In the genomic region with DNA sequence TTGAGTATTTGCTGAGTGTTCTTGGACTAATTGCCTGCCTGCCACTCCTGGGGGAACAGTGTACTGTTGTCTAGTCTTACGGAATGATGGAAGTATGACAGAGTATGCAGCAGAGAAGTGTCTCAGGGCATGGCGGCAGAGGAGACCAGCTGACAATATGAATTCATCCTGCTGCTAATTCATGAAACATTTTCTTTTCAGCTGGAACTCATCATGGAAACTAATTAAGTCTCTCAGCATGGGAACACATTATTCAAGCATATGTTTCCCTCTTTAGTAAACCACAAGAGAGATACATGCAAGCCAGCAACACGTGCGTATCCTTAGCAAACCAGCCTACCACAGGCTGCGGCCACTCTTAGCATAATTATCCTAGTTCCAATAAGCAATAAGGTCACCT, we compare ENCODE assay signal across 16 mouse cellular contexts.
DNase-seq lines count a peak whose midpoint lies in the region; ATAC-seq and TF ChIP-seq lines count a peak whose summit lies in the region.
"Had no signal": no experiment of that assay in that cellular context is flagged by ENCODE, and none has a peak within 500 bp of the region (broad histone marks: within the 10 kb centered on the region; RNA-seq: fewer than 3 reads in every experiment).

No protein-coding gene starts in this region.

- TF ChIP-seq CTCF in midbrain, postnatal 0 days (IDR thresholded peaks at IDR 0.05): no peak

- H3K27me3 ChIP-seq in hindbrain, embryonic 11.5 days (ENCODE audit: control insufficient read depth, insufficient read depth, low read length): no peaks in the 10 kb centered on the region
- no peaks in the 10 kb centered on the region for H3K27me3 ChIP-seq in hindbrain, embryonic 10.5 days (ENCODE audit: insufficient read depth, poor library complexity, severe bottlenecking)
- H3K27me3 ChIP-seq in embryonic facial prominence, embryonic 14.5 days (replicated peaks; ENCODE audit: control insufficient read depth, insufficient read depth, low read length): no peaks in the 10 kb centered on the region
- no peaks in the 10 kb centered on the region for H3K27me3 ChIP-seq in hindbrain, embryonic 13.5 days
- H3K27me3 ChIP-seq in midbrain, postnatal 0 days (ENCODE audit: insufficient read depth, low read length): no peaks in the 10 kb centered on the region
- H3K27me3 ChIP-seq: limb, embryonic 12.5 days; liver, embryonic 15.5 days had no signal

- H3K36me3 ChIP-seq in hindbrain, embryonic 11.5 days (ENCODE audit: control insufficient read depth, insufficient read depth, low read length): no peaks in the 10 kb centered on the region
- H3K36me3 ChIP-seq in hindbrain, embryonic 10.5 days: no peaks in the 10 kb centered on the region
- peaks cover 12% of the 10 kb centered on the region; the same call in 1 of the 2 replicates for H3K36me3 ChIP-seq in embryonic facial prominence, embryonic 14.5 days (ENCODE audit: control insufficient read depth, insufficient read depth, low read length)
- peaks cover 8% of the 10 kb centered on the region; the same call in 1 of the 2 replicates for H3K36me3 ChIP-seq in hindbrain, embryonic 13.5 days
- H3K36me3 ChIP-seq in midbrain, postnatal 0 days (ENCODE audit: insufficient read depth, low read length): no peaks in the 10 kb centered on the region
- H3K36me3 ChIP-seq: limb, embryonic 12.5 days; liver, embryonic 15.5 days had no signal

- no peak overlapping the region for H3K27ac ChIP-seq in hindbrain, embryonic 11.5 days (ENCODE audit: low read depth, low read length)
- no peak overlapping the region for H3K27ac ChIP-seq in hindbrain, embryonic 10.5 days
- no peak overlapping the region for H3K27ac ChIP-seq in embryonic facial prominence, embryonic 14.5 days (replicated peaks; ENCODE audit: low read depth, low read length)
- no peak overlapping the region for H3K27ac ChIP-seq in hindbrain, embryonic 13.5 days
- H3K27ac ChIP-seq in midbrain, postnatal 0 days (ENCODE audit: low read depth, low read length): no peak overlapping the region
- H3K27ac ChIP-seq: limb, embryonic 12.5 days; liver, embryonic 15.5 days had no signal

- H3K9me3 ChIP-seq in hindbrain, embryonic 11.5 days (ENCODE audit: control insufficient read depth, low read length): no peaks in the 10 kb centered on the region
- H3K9me3 ChIP-seq in hindbrain, embryonic 10.5 days: no peaks in the 10 kb centered on the region
- no peaks in the 10 kb centered on the region for H3K9me3 ChIP-seq in embryonic facial prominence, embryonic 14.5 days (ENCODE audit: control insufficient read depth, low read length)
- no peaks in the 10 kb centered on the region for H3K9me3 ChIP-seq in hindbrain, embryonic 13.5 days
- H3K9me3 ChIP-seq in midbrain, postnatal 0 days (ENCODE audit: low read length): no peaks in the 10 kb centered on the region
- H3K9me3 ChIP-seq: limb, embryonic 12.5 days; liver, embryonic 15.5 days had no signal

- intact Hi-C loops in heart, postnatal 36 days (cut with DNase I): no loop called here

- DNase-seq in hindbrain, embryonic 11.5 days (ENCODE audit: low spot score): no peak
- no peak for DNase-seq in hindbrain, embryonic 10.5 days (ENCODE audit: low spot score)
- peak; percentile 69 for DNase-seq in embryonic facial prominence, embryonic 14.5 days (ENCODE audit: low spot score)
- peak; percentile 70 for DNase-seq in midbrain, postnatal 0 days (ENCODE audit: low spot score)
- DNase-seq in kidney, postnatal 25 days: no peak
- no peak for DNase-seq in heart, postnatal 36 days
- DNase-seq in kidney, adult 9 months: no peak
- DNase-seq: embryo, embryonic 11 days; heart, adult 18-20 months; kidney, postnatal 10 days; lung, postnatal 14 days; right cerebral cortex, adult 18-20 months; thymus, adult 2 months had no signal

- no peaks in the 10 kb centered on the region for H3K4me1 ChIP-seq in hindbrain, embryonic 11.5 days (replicated peaks; ENCODE audit: control insufficient read depth, insufficient read depth, low read length)
- no peaks in the 10 kb centered on the region for H3K4me1 ChIP-seq in hindbrain, embryonic 10.5 days (replicated peaks)
- no peaks in the 10 kb centered on the region for H3K4me1 ChIP-seq in embryonic facial prominence, embryonic 14.5 days (ENCODE audit: control insufficient read depth, insufficient read depth, low read length)
- 0 out of 2 replicates have a peak, but pooled peaks cover 3% of the 10 kb centered on the region for H3K4me1 ChIP-seq in hindbrain, embryonic 13.5 days (replicated peaks)
- H3K4me1 ChIP-seq in midbrain, postnatal 0 days (ENCODE audit: insufficient read depth, low read length): no peaks in the 10 kb centered on the region
- H3K4me1 ChIP-seq: liver, embryonic 15.5 days had no signal

- no peak overlapping the region for H3K4me2 ChIP-seq in hindbrain, embryonic 11.5 days (replicated peaks; ENCODE audit: low read depth, low read length)
- no peak overlapping the region for H3K4me2 ChIP-seq in embryonic facial prominence, embryonic 14.5 days (ENCODE audit: low read depth, low read length)
- no peak overlapping the region for H3K4me2 ChIP-seq in hindbrain, embryonic 13.5 days
- no peak overlapping the region for H3K4me2 ChIP-seq in midbrain, postnatal 0 days (ENCODE audit: low read depth, low read length, poor library complexity, severe bottlenecking)
- H3K4me2 ChIP-seq: limb, embryonic 12.5 days; liver, embryonic 15.5 days had no signal

- 66% methylated on average over 5 of the region's 5 CpGs for WGBS in hindbrain, embryonic 11.5 days
- 71% methylated on average over 5 of the region's 5 CpGs for WGBS in hindbrain, embryonic 10.5 days
- WGBS in embryonic facial prominence, embryonic 14.5 days: 51% methylated on average over 5 of the region's 5 CpGs
- WGBS in hindbrain, embryonic 13.5 days: 45% methylated on average over 5 of the region's 5 CpGs
- 53% methylated on average over 5 of the region's 5 CpGs for WGBS in midbrain, postnatal 0 days

- ATAC-seq in hindbrain, embryonic 11.5 days (ENCODE audit: low FRiP score): peak; percentile 63
- peak; percentile 79 for ATAC-seq in embryonic facial prominence, embryonic 14.5 days (ENCODE audit: low read depth)
- peak; percentile 92 for ATAC-seq in hindbrain, embryonic 13.5 days (ENCODE audit: low FRiP score)
- ATAC-seq in midbrain, postnatal 0 days (ENCODE audit: low FRiP score): peak; percentile 49; the same call in 1 of the 2 replicates

- no peak overlapping the region for H3K9ac ChIP-seq in hindbrain, embryonic 11.5 days (ENCODE audit: low read depth, low read length)
- H3K9ac ChIP-seq in embryonic facial prominence, embryonic 14.5 days (ENCODE audit: low read depth, low read length): no peak overlapping the region
- no peak overlapping the region for H3K9ac ChIP-seq in hindbrain, embryonic 13.5 days
- H3K9ac ChIP-seq in midbrain, postnatal 0 days (replicated peaks; ENCODE audit: low read length, poor library complexity, severe bottlenecking): no peak overlapping the region
- H3K9ac ChIP-seq: limb, embryonic 12.5 days; liver, embryonic 15.5 days had no signal

- no peak overlapping the region for H3K4me3 ChIP-seq in hindbrain, embryonic 11.5 days (ENCODE audit: low read depth, low read length)
- H3K4me3 ChIP-seq in hindbrain, embryonic 10.5 days: no peak overlapping the region
- H3K4me3 ChIP-seq in embryonic facial prominence, embryonic 14.5 days (ENCODE audit: low read depth, low read length): no peak overlapping the region
- no peak overlapping the region for H3K4me3 ChIP-seq in hindbrain, embryonic 13.5 days
- no peak overlapping the region for H3K4me3 ChIP-seq in midbrain, postnatal 0 days (ENCODE audit: low read depth, low read length)
- H3K4me3 ChIP-seq: limb, embryonic 12.5 days; liver, embryonic 15.5 days had no signal

Comparison
In these comparisons a context has a peak if more than half of its experiments do, and no peak if none do; other contexts are left out.
1. DNase-seq: peak in embryonic facial prominence, embryonic 14.5 days (single experiment) and midbrain, postnatal 0 days (single experiment); none in hindbrain, embryonic 11.5 days (single experiment), hindbrain, embryonic 10.5 days (single experiment), kidney, postnatal 25 days (0 of 2), heart, postnatal 36 days (0 of 2) and kidney, adult 9 months (single experiment).
2. Peak in every context shown above with its lines, with median percentiles within 50 percentile points of each other: ATAC-seq.